Mouse (Mus musculus) bone marrow macrophage, adult 2 months (primary cell): Measurements from ENCODE around the gene Dio3.

Experiments
- CTCF ChIP-seq: IDR thresholded peaks from 2 replicates; pipeline ENCODE4 v1.5.1; 2012; ENCODE audit warnings: low read depth, mild to moderate bottlenecking, low read length, moderate library complexity
- POLR2A ChIP-seq: IDR thresholded peaks from 2 replicates; pipeline ENCODE4 v1.6.1; 2012; ENCODE audit warnings: mild to moderate bottlenecking, low read depth, low read length, borderline replicate concordance

DNA sequence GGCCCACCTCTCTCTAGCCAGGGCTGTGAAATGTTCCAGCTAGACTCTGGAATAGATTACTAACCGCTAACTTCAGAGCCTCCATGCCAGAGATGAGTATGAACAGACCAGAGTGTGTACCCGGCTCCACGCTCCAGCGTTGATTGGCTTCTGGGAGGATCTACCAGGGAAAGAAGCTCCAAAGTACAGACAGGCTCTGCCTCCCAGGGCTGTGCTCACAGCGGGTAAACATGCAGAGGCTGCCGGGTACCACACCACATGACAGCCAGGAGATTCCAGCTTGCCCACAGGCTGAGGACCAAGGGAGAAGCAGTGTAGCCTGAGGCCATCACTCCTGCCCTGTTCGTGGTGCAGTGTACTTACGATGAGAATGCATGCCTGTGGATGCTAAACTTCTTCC is 48.1 kb upstream of the Dio3 start:
- TF ChIP-seq CTCF (no peak), POLR2A (no peak)
